Mouse (Mus musculus) ES-E14 (cell line): ENCODE results near the gene Ctns.

Experiments
- CHD2 ChIP-seq: IDR thresholded peaks from 2 replicates; pipeline ENCODE4 v1.6.1; 2014; ENCODE audit warnings: mild to moderate bottlenecking, low read depth, low read length, inconsistent platforms
- HCFC1 ChIP-seq: IDR thresholded peaks from 2 replicates; pipeline ENCODE4 v1.6.1; 2012; ENCODE audit warnings: low read length, inconsistent platforms, borderline replicate concordance; ENCODE audit not compliant: insufficient read depth
- MAFK ChIP-seq: IDR thresholded peaks from 2 replicates; pipeline ENCODE4 v1.6.1; 2014; ENCODE audit warnings: mild to moderate bottlenecking, low read depth, low read length, inconsistent platforms; ENCODE audit not compliant: insufficient read depth
- ZC3H11A ChIP-seq: IDR thresholded peaks from 2 replicates; pipeline ENCODE4 v1.6.1; 2012; ENCODE audit warnings: low read depth, mild to moderate bottlenecking, inconsistent platforms, low read length, borderline replicate concordance

GRCm38 (mm10) chr11:73198190-73198589 lies 652 bp downstream of the Ctns start:
- TF ChIP-seq ZC3H11A (no peak), CHD2 (no peak), MAFK (no peak), HCFC1 (no peak)
